Mouse (Mus musculus) G1E (cell line): Measurements from ENCODE around the gene Mgat1.

Experiments
- CTCF ChIP-seq: IDR thresholded peaks from 2 replicates; pipeline ENCODE4 v1.5.1; 2012; ENCODE audit warnings: low read depth, low read length, inconsistent platforms, mixed read lengths
- GATA1 ChIP-seq: IDR thresholded peaks from 2 replicates; pipeline ENCODE4 v1.6.1; 2012; ENCODE audit warnings: borderline replicate concordance, low read length, inconsistent platforms, mixed read lengths
- TAL1 ChIP-seq: conservative IDR thresholded peaks from 2 replicates; pipeline ENCODE4 v1.6.1; 2012; ENCODE audit warnings: low read depth, low read length, inconsistent platforms, mixed read lengths

DNA sequence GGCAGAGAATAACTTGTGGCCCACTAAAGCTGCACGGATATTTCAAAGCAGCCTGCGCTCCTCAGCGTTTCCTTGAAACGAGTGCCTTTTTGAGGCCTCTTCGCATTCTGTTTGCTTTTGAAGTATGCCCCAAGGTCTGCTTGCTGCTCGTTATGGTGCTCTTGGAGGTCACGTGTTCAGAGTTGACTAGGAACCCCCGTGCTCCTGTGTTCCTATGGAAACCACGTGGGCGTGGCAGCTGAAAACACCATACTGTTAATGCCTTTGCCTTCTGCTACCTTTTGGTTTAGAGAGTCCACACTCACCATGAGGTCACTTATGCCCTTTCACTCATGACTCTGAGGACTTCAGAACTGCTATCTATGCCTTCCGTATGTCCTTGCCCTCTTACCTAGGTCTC lies 20.6 kb downstream of the Mgat1 start:
- TF ChIP-seq TAL1 (no peak), CTCF (no peak), GATA1 (no peak)
